Mouse (Mus musculus): ENCODE data around the gene Serf2.

The Serf2 gene

DNA sequence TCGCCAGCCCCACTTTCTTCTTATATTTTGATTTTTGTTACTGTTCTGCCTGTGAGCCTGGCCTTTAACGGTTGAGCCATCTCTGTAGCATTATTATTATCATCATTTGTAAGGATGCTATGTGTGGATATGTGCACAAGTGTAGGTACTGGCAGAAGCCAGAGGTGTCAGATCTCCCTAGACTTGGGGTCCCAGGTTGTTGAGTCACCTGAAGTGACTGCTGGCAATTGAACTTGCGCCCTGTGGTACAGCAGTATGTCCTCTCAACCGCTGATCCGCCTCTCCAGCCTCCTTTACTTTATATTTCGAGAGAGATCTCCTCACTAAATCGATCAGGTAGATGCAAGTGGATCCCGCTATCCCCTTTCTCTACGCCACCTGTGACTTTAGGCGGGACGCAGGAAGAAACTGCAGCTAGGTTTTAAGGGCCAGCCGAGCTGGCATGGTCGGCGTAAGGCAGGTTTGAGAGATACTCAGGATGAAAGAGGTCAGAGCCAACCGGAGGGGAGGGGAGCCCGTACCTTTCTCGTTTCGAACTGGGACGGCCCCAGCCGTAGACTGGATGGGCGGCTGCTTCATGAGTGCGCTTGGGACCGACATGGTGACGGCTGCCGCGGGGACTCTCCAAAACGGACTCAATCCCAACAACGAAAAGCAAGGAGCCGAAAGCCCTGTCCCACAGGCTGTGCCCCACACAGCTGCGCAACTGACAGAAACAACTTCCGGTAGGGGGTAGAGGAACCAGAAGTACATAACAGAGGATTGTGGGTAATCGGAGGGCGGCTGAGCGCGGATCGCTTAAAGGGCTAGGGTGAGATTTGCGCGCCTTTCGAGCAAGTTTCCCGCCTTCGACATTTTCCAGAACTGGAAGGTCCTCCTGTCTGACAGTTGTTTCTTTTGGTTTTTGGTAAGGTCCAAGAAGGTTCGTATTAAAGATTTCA is 57.2 kb downstream of the Serf2 start, which contains the start of the genes Mfap1a and Wdr76:
TSS of gene Mfap1a (minus strand) at position 724 of the 941 bp plus-strand sequence.
TSS of gene Wdr76 (plus strand) at position 782 of the 941 bp plus-strand sequence.
- peak; percentile 88 for DNase-seq (ENCODE audit: extremely low spot score)

DNA sequence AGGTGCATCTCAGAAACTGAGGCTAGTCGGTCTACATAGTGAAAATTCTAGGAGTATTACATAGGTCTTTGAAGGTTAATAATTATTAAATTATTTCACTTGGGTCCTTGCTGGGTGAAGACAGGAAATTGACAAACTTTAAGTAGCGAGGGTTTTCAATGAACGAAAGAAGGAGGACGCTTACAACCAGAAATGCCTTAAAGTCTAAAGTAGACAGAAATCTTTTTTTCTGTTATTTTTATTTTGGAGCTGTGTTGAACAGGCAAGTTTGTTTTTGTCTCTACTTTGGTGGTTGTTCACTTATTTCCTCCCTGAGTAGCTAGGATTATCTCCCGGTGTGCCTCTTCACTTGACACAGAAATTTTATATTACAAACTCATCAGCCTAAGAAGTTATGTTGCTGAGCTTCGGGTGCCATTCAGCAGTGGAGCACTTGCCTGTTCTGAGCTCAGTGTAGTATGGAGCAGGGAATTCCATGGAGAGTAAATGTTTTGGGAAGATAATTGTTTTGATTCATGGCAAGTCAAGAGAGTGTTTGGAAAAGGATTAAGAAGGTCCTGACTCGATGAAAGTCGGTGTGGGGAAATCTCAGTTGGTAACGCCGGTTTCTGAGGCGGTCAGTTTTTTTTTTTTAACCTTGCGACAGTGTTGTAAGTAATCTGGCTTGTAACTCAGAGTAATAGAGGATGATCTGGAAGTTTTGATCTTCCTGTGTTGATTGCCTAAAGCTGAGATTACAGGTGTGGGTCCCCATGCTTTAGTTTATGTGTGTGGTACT is 58.4 kb downstream of the Serf2 start:
- DNase-seq (ENCODE audit: extremely low spot score): peak; percentile 2

Data from embryo, embryonic 9.5 days (tissue).